Mouse (Mus musculus): ENCODE measurements at regions not wholly inside any gene's neighbourhood (a gene's known extent, or its start where the extent isn't known, plus 50 kb on each side); places are given as distances from the start of the nearest gene placed in this dataset.

DNA sequence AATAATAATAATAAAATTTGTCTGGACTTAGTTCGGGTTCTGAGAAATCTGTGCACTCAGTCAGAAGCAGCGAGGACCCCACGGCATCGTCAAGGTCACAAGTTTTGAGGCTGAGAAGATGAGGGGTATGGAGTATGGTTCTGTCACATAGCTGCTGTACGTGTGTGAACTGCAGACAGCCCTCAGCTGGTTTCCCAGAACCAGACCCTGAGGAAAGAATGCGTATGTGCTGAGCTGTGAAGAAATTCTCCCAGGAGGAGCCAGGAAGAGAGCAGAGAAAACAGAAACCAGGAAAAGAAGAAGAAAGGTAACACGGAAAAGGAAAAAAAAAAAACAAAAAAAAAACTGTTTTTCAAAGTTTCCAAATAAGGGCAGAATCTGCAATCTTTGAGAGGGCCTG, 112.4 kb upstream of the Cited2 start:
- no peaks in the 10 kb centered on the region for H3K4me1 ChIP-seq (ENCODE audit: control insufficient read depth, insufficient read depth, low read length)

GRCm38 (mm10) chr10:17613281-17613680, 109.7 kb upstream of the Cited2 start:
- WGBS: 83% methylated on average over 3 of the region's 3 CpGs
- Histone ChIP-seq H3K27ac (replicated peaks; ENCODE audit: low read depth, low read length) (no peak overlapping the region), H3K36me3 (ENCODE audit: control insufficient read depth, insufficient read depth, low read length) (no peaks in the 10 kb centered on the region), H3K4me2 (ENCODE audit: low read depth, severe bottlenecking) (no peak overlapping the region), H3K4me3 (ENCODE audit: low read depth, low read length) (no peak overlapping the region), H3K4me1 (ENCODE audit: control insufficient read depth, insufficient read depth, low read length) (no peaks in the 10 kb centered on the region), H3K9ac (ENCODE audit: low read length) (no peak overlapping the region), H3K27me3 (ENCODE audit: control insufficient read depth, insufficient read depth, low read length) (no peaks in the 10 kb centered on the region), H3K9me3 (ENCODE audit: control insufficient read depth, low read length) (no peaks in the 10 kb centered on the region)
- ATAC-seq (ENCODE audit: insufficient number of reproducible peaks, low FRiP score, low TSS enrichment, low read depth): no peak
- DNase-seq (ENCODE audit: low spot score): no peak

More for the DNA sequence above, 112.4 kb upstream of the Cited2 start:
- Histone ChIP-seq H3K27ac (replicated peaks; ENCODE audit: low read depth, low read length) (no peak overlapping the region), H3K4me2 (ENCODE audit: low read depth, severe bottlenecking) (no peak overlapping the region), H3K9me3 (ENCODE audit: control insufficient read depth, low read length) (no peaks in the 10 kb centered on the region), H3K36me3 (ENCODE audit: control insufficient read depth, insufficient read depth, low read length) (no peaks in the 10 kb centered on the region), H3K27me3 (ENCODE audit: control insufficient read depth, insufficient read depth, low read length) (no peaks in the 10 kb centered on the region), H3K9ac (ENCODE audit: low read length) (no peak overlapping the region), H3K4me3 (ENCODE audit: low read depth, low read length) (no peak overlapping the region)
- ATAC-seq (ENCODE audit: insufficient number of reproducible peaks, low FRiP score, low TSS enrichment, low read depth) (no peak), DNase-seq (ENCODE audit: low spot score) (no peak)
- WGBS: 71% methylated on average over 7 of the region's 7 CpGs

DNA sequence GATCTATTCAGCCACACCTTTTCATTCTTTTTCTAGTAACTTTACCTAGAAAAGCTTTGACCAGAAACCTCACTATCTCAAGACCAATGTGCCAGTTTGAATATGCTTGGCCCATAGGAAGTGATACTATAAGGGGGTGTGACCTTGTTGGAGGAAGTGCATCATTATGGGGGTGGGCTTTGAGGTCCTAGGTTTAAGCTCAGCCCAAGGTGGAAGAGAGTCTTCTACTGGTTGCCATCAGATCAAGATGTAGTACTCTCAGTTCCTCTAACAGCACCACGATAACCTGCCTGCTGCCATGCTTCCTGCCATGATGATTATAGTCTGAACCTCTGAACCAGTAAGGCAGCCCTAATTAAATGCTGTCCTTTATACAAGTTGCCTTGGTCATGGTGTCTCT, 105.0 kb upstream of the Cited2 start:
- ATAC-seq (ENCODE audit: insufficient number of reproducible peaks, low FRiP score, low TSS enrichment, low read depth): no peak
- Histone ChIP-seq H3K4me1 (ENCODE audit: control insufficient read depth, insufficient read depth, low read length) (no peaks in the 10 kb centered on the region), H3K27me3 (ENCODE audit: control insufficient read depth, insufficient read depth, low read length) (no peaks in the 10 kb centered on the region), H3K4me3 (ENCODE audit: low read depth, low read length) (no peak overlapping the region), H3K9ac (ENCODE audit: low read length) (no peak overlapping the region), H3K36me3 (ENCODE audit: control insufficient read depth, insufficient read depth, low read length) (no peaks in the 10 kb centered on the region), H3K27ac (replicated peaks; ENCODE audit: low read depth, low read length) (no peak overlapping the region), H3K9me3 (ENCODE audit: control insufficient read depth, low read length) (no peaks in the 10 kb centered on the region), H3K4me2 (ENCODE audit: low read depth, severe bottlenecking) (no peak overlapping the region)
- WGBS: 97% methylated on average over 1 of the region's 1 CpGs
- DNase-seq (ENCODE audit: low spot score): no peak

DNA sequence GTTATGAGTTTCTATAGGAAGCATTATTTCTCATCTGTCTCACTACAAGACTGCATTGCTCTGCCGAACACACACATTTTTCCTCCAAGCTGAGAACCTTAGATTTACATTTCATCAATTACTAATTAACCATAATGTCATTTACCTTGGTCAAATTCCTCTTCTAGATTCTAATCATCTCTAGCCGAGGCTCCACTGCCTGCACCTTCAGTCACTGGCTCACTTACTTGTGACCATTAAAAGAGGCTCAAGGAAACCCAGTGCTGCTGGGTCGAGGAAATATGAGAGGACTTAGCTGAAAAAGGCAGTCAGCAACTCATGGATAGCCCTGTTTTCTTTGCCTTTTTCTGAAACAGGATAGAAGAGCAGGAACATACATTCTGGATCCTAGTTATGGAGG, 103.4 kb upstream of the Cited2 start:
- Histone ChIP-seq H3K27me3 (ENCODE audit: control insufficient read depth, insufficient read depth, low read length) (no peaks in the 10 kb centered on the region), H3K4me3 (ENCODE audit: low read depth, low read length) (no peak overlapping the region), H3K9me3 (ENCODE audit: control insufficient read depth, low read length) (no peaks in the 10 kb centered on the region), H3K4me1 (ENCODE audit: control insufficient read depth, insufficient read depth, low read length) (no peaks in the 10 kb centered on the region), H3K9ac (ENCODE audit: low read length) (no peak overlapping the region), H3K36me3 (ENCODE audit: control insufficient read depth, insufficient read depth, low read length) (no peaks in the 10 kb centered on the region), H3K4me2 (ENCODE audit: low read depth, severe bottlenecking) (no peak overlapping the region), H3K27ac (replicated peaks; ENCODE audit: low read depth, low read length) (no peak overlapping the region)
- DNase-seq (ENCODE audit: low spot score): no peak
- 73% methylated on average over 3 of the region's 3 CpGs for WGBS
- ATAC-seq (ENCODE audit: insufficient number of reproducible peaks, low FRiP score, low TSS enrichment, low read depth): no peak

- 73% methylated on average over 5 of the region's 5 CpGs for WGBS
- H3K4me1 ChIP-seq (ENCODE audit: control insufficient read depth, insufficient read depth, low read length): no peaks in the 10 kb centered on the region
- H3K27ac ChIP-seq (replicated peaks; ENCODE audit: low read depth, low read length): no peak overlapping the region
- ATAC-seq (ENCODE audit: insufficient number of reproducible peaks, low FRiP score, low TSS enrichment, low read depth): no peak
- no peaks in the 10 kb centered on the region for H3K27me3 ChIP-seq (ENCODE audit: control insufficient read depth, insufficient read depth, low read length)
- DNase-seq (ENCODE audit: low spot score): no peak
- no peaks in the 10 kb centered on the region for H3K9me3 ChIP-seq (ENCODE audit: control insufficient read depth, low read length)
- no peaks in the 10 kb centered on the region for H3K36me3 ChIP-seq (ENCODE audit: control insufficient read depth, insufficient read depth, low read length)
- H3K4me3 ChIP-seq (ENCODE audit: low read depth, low read length): no peak overlapping the region
- no peak overlapping the region for H3K4me2 ChIP-seq (ENCODE audit: low read depth, severe bottlenecking)
- no peak overlapping the region for H3K9ac ChIP-seq (ENCODE audit: low read length)
Measured at GRCm38 (mm10) chr10:17621703-17622385, 101.2 kb upstream of the Cited2 start.

DNA sequence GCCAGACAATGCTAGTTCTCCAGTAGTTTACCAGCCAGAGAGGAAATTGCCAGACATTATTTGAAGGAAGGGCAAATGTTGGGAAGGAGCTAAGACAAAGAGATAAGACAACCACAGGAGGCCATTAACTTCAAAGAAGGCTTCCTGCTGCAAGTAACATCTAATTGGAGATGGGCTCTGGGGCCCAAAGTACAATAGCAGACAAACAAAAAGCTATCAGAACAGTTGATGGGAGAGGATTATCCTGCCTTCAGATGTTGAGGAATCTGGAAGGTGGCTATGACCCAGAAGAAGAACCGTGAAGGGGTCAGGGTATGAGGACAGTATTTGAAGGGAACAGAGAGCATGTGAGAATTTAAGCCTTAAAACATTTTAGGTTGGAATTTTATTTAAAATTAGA, 100.2 kb upstream of the Cited2 start:
- H3K4me1 ChIP-seq (ENCODE audit: control insufficient read depth, insufficient read depth, low read length): no peaks in the 10 kb centered on the region
- H3K4me2 ChIP-seq (ENCODE audit: low read depth, severe bottlenecking): no peak overlapping the region
- H3K36me3 ChIP-seq (ENCODE audit: control insufficient read depth, insufficient read depth, low read length): no peaks in the 10 kb centered on the region
- DNase-seq (ENCODE audit: low spot score) (no peak), ATAC-seq (ENCODE audit: insufficient number of reproducible peaks, low FRiP score, low TSS enrichment, low read depth) (no peak)
- no peak overlapping the region for H3K4me3 ChIP-seq (ENCODE audit: low read depth, low read length)
- H3K27me3 ChIP-seq (ENCODE audit: control insufficient read depth, insufficient read depth, low read length): no peaks in the 10 kb centered on the region
- H3K9me3 ChIP-seq (ENCODE audit: control insufficient read depth, low read length): no peaks in the 10 kb centered on the region
- H3K9ac ChIP-seq (ENCODE audit: low read length): no peak overlapping the region
- 15% methylated on average over 1 of the region's 1 CpGs for WGBS
- H3K27ac ChIP-seq (replicated peaks; ENCODE audit: low read depth, low read length): no peak overlapping the region

GRCm38 (mm10) chr10:17629709-17630108, 93.3 kb upstream of the Cited2 start:
- no peaks in the 10 kb centered on the region for H3K9me3 ChIP-seq (ENCODE audit: control insufficient read depth, low read length)
- H3K4me3 ChIP-seq (ENCODE audit: low read depth, low read length): no peak overlapping the region
- H3K4me2 ChIP-seq (ENCODE audit: low read depth, severe bottlenecking): no peak overlapping the region
- 83% methylated on average over 3 of the region's 3 CpGs for WGBS
- H3K27ac ChIP-seq (replicated peaks; ENCODE audit: low read depth, low read length): no peak overlapping the region
- ATAC-seq (ENCODE audit: insufficient number of reproducible peaks, low FRiP score, low TSS enrichment, low read depth) (no peak), DNase-seq (ENCODE audit: low spot score) (no peak)
- no peak overlapping the region for H3K9ac ChIP-seq (ENCODE audit: low read length)
- no peaks in the 10 kb centered on the region for H3K27me3 ChIP-seq (ENCODE audit: control insufficient read depth, insufficient read depth, low read length)
- no peaks in the 10 kb centered on the region for H3K4me1 ChIP-seq (ENCODE audit: control insufficient read depth, insufficient read depth, low read length)
- no peaks in the 10 kb centered on the region for H3K36me3 ChIP-seq (ENCODE audit: control insufficient read depth, insufficient read depth, low read length)

- Histone ChIP-seq H3K4me2 (ENCODE audit: low read depth, severe bottlenecking) (no peak overlapping the region), H3K27ac (replicated peaks; ENCODE audit: low read depth, low read length) (no peak overlapping the region), H3K9me3 (ENCODE audit: control insufficient read depth, low read length) (no peaks in the 10 kb centered on the region), H3K4me1 (ENCODE audit: control insufficient read depth, insufficient read depth, low read length) (no peaks in the 10 kb centered on the region), H3K9ac (ENCODE audit: low read length) (no peak overlapping the region), H3K27me3 (ENCODE audit: control insufficient read depth, insufficient read depth, low read length) (no peaks in the 10 kb centered on the region), H3K4me3 (ENCODE audit: low read depth, low read length) (no peak overlapping the region), H3K36me3 (ENCODE audit: control insufficient read depth, insufficient read depth, low read length) (no peaks in the 10 kb centered on the region)
- DNase-seq (ENCODE audit: low spot score) (no peak), ATAC-seq (ENCODE audit: insufficient number of reproducible peaks, low FRiP score, low TSS enrichment, low read depth) (no peak)
- 93% methylated on average over 4 of the region's 4 CpGs for WGBS
Measured at GRCm38 (mm10) chr10:17630861-17631581, 92.0 kb upstream of the Cited2 start.
